Mouse (Mus musculus) bone marrow, adult 2 months (tissue): ENCODE data around the gene Slc3a1.

ENCODE experiments used
- CTCF ChIP-seq: fragments of 200-500 bp; IDR thresholded peaks from 2 replicates; pipeline ENCODE4 v1.5.1; 2011; ENCODE audit warnings: low read length, control low read depth; ENCODE audit not compliant: control insufficient read depth, insufficient read depth
- POLR2A ChIP-seq: fragments of 200-500 bp; IDR thresholded peaks from 2 replicates; pipeline ENCODE4 v1.6.1; 2011; ENCODE audit warnings: low read depth, mild to moderate bottlenecking, control low read depth, low read length, borderline replicate concordance; ENCODE audit not compliant: control insufficient read depth

DNA sequence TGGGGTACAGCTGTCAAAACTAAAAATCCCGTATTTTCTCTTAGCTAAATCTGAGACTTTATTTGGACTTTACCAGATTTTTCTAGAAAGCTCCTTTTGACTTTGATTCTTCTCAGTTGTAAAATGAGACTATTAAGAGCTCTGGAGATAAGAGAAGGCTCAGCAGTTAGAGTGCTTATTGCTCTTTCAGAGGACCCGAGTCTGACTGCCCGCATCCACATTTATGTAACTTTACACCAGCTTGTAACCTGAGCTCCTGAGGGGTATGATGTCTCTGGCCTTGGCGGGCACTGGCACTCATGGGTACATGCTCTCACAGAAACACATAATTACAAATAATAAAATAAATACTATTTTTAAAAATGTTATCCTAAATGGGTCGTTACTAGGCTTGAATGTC, 41.8 kb upstream of the Slc3a1 start:
- TF ChIP-seq POLR2A (no peak), CTCF (no peak)
